ENCODE assay signal across 7 mouse cellular contexts in genomic region chr7:19094826-19095750, GRCm38 (mm10). TPM values are rescaled to one million over a fixed set of nuclear protein-coding genes. Genes with fewer than 3 reads are reported as not detected.
DNase-seq lines count a peak whose midpoint lies in the region; ATAC-seq and TF ChIP-seq lines count a peak whose summit lies in the region.

No protein-coding gene starts in this region.

- H3K36me3 ChIP-seq in C2C12 (ENCODE audit: control insufficient read depth, insufficient read depth): peaks cover 15% of the 10 kb centered on the region
- H3K36me3 ChIP-seq in ES-E14 (ENCODE audit: control insufficient read depth, insufficient read depth, low read length, poor library complexity, severe bottlenecking): no peaks in the 10 kb centered on the region
- H3K36me3 ChIP-seq in embryonic facial prominence, embryonic 13.5 days: peaks cover 23% of the 10 kb centered on the region
- 0 out of 2 replicates have a peak, but pooled peaks cover 3% of the 10 kb centered on the region for H3K36me3 ChIP-seq in limb, embryonic 11.5 days (ENCODE audit: control insufficient read depth, insufficient read depth, low read length)
- peaks cover 22% of the 10 kb centered on the region for H3K36me3 ChIP-seq in midbrain, embryonic 12.5 days

- H3K4me3 ChIP-seq in C2C12 (ENCODE audit: insufficient read depth, poor library complexity, severe bottlenecking): peak overlapping the region; percentile 29
- peak overlapping the region; percentile 72 to 74 for H3K4me3 ChIP-seq in ES-E14 (ENCODE audit: insufficient read depth in 1 of 2, low read depth in 1 of 2, low read length in 2 of 2, poor library complexity in 1 of 2, severe bottlenecking in 1 of 2)
- peak overlapping the region; percentile 85 for H3K4me3 ChIP-seq in embryonic facial prominence, embryonic 13.5 days
- H3K4me3 ChIP-seq in limb, embryonic 11.5 days (ENCODE audit: low read depth, low read length): peak overlapping the region; percentile 82
- peak overlapping the region; percentile 72 for H3K4me3 ChIP-seq in midbrain, embryonic 12.5 days

- peak overlapping the region; percentile 64 for H3K9ac ChIP-seq in ES-E14 (ENCODE audit: insufficient read depth, low read depth, low read length, poor library complexity, severe bottlenecking)
- peak overlapping the region; percentile 98 for H3K9ac ChIP-seq in embryonic facial prominence, embryonic 13.5 days
- peak overlapping the region; percentile 92 for H3K9ac ChIP-seq in limb, embryonic 11.5 days (ENCODE audit: low read length)
- peak overlapping the region; percentile 85 for H3K9ac ChIP-seq in midbrain, embryonic 12.5 days (replicated peaks)

- no peaks in the 10 kb centered on the region for H3K79me2 ChIP-seq in C2C12 (ENCODE audit: control insufficient read depth, insufficient read depth)

- H3ac ChIP-seq in C2C12 (ENCODE audit: control insufficient read depth, insufficient read length, low read depth): peak overlapping the region; percentile 80

- no peak for TF ChIP-seq CTCF in C2C12 (IDR thresholded peaks at IDR 0.05; ENCODE audit: control insufficient read depth, insufficient read depth, insufficient read length)

- DNase-seq in ES-E14 (ENCODE audit: low read depth, low spot score): no peak
- peak; percentile 68 to 71 for DNase-seq in heart, postnatal 14 days
- DNase-seq in limb, embryonic 11.5 days (ENCODE audit: low spot score): peak; percentile 71
- DNase-seq in urinary bladder, postnatal 14 days (ENCODE audit: low spot score): peak; percentile 55

- no peak for ATAC-seq in embryonic facial prominence, embryonic 13.5 days (ENCODE audit: insufficient number of reproducible peaks, insufficient read depth, low FRiP score, low TSS enrichment, low read depth)
- ATAC-seq in limb, embryonic 11.5 days (ENCODE audit: insufficient number of reproducible peaks, low FRiP score, low TSS enrichment, low read depth): no peak
- no peak for ATAC-seq in midbrain, embryonic 12.5 days (ENCODE audit: low FRiP score, low read depth)

- no peak overlapping the region for H3K27ac ChIP-seq in ES-E14 (ENCODE audit: insufficient read depth, low read depth, low read length, poor library complexity, severe bottlenecking)
- peak overlapping the region; percentile 99 for H3K27ac ChIP-seq in embryonic facial prominence, embryonic 13.5 days
- peak overlapping the region; percentile 97 for H3K27ac ChIP-seq in limb, embryonic 11.5 days (replicated peaks; ENCODE audit: low read depth, low read length)
- peak overlapping the region; percentile 91 for H3K27ac ChIP-seq in midbrain, embryonic 12.5 days (replicated peaks)

- no peaks in the 10 kb centered on the region for H3K9me3 ChIP-seq in ES-E14 (ENCODE audit: control insufficient read depth, insufficient read depth, low read depth, low read length)
- H3K9me3 ChIP-seq in embryonic facial prominence, embryonic 13.5 days: no peaks in the 10 kb centered on the region
- H3K9me3 ChIP-seq in limb, embryonic 11.5 days (ENCODE audit: control insufficient read depth, low read length): no peaks in the 10 kb centered on the region; the same call in 1 of the 2 replicates
- no peaks in the 10 kb centered on the region for H3K9me3 ChIP-seq in midbrain, embryonic 12.5 days

- peak overlapping the region; percentile 91 for H3K4me2 ChIP-seq in embryonic facial prominence, embryonic 13.5 days
- peak overlapping the region; percentile 96 for H3K4me2 ChIP-seq in limb, embryonic 11.5 days (ENCODE audit: low read depth, severe bottlenecking)
- peak overlapping the region; percentile 98 for H3K4me2 ChIP-seq in midbrain, embryonic 12.5 days (replicated peaks)

- intact Hi-C loops in heart, postnatal 14 days (cut with DNase I): loop anchor here (1.0 kb wide), 1 partner anchor 24 kb away; the partner anchor contains the start of gene Fbxo46

- WGBS in embryonic facial prominence, embryonic 13.5 days: under 1% methylated on average over 83 of the region's 87 CpGs
- WGBS in limb, embryonic 11.5 days: under 1% methylated on average over 77 of the region's 87 CpGs
- whole genome bisulfite sequencing in midbrain, embryonic 12.5 days: under 1% methylated on average over 66 of the region's 87 CpGs

- H3K79me3 ChIP-seq in C2C12 (ENCODE audit: low read depth): no peaks in the 10 kb centered on the region

- H3K4me1 ChIP-seq in ES-E14 (ENCODE audit: control insufficient read depth in 2 of 2, insufficient read depth in 2 of 2, low read length in 2 of 2, poor library complexity in 1 of 2): peaks cover 2 to 14% of the 10 kb centered on the region in 2 experiments; a peak in 2 of 4 replicates
- peaks cover 51% of the 10 kb centered on the region for H3K4me1 ChIP-seq in embryonic facial prominence, embryonic 13.5 days
- H3K4me1 ChIP-seq in limb, embryonic 11.5 days (ENCODE audit: control insufficient read depth, insufficient read depth, low read length): peaks cover 18% of the 10 kb centered on the region
- peaks cover 55% of the 10 kb centered on the region for H3K4me1 ChIP-seq in midbrain, embryonic 12.5 days

- in situ Hi-C loops in ES-E14 (cut with MboI; ENCODE audit: low sequenced_read_pairs in 2 of 2, unreplicated experiment in 2 of 2): no loop called here

- no peaks in the 10 kb centered on the region for H3K27me3 ChIP-seq in C2C12 (ENCODE audit: control insufficient read depth, insufficient read depth, insufficient read length)
- peaks cover 7% of the 10 kb centered on the region for H3K27me3 ChIP-seq in embryonic facial prominence, embryonic 13.5 days
- H3K27me3 ChIP-seq in limb, embryonic 11.5 days (ENCODE audit: control insufficient read depth, insufficient read depth, low read length): no peaks in the 10 kb centered on the region
- peaks cover 33% of the 10 kb centered on the region for H3K27me3 ChIP-seq in midbrain, embryonic 12.5 days

TF ChIP-seq in C2C12, 6 proteins besides CTCF, POLR2A, EP300 and RAD21:
- TF ChIP-seq MYOD1 (IDR thresholded peaks at IDR 0.05; ENCODE audit: control insufficient read depth, insufficient read length, low read depth): no peak
- TF ChIP-seq FOSL1 (IDR thresholded peaks at IDR 0.05; ENCODE audit: insufficient read depth, low read length, poor library complexity, severe bottlenecking): no peak
- TF ChIP-seq MAX (IDR thresholded peaks at IDR 0.05): no peak
- no peak for TF ChIP-seq USF1 (IDR thresholded peaks at IDR 0.05; ENCODE audit: low read depth)
- TF ChIP-seq CEBPB (IDR thresholded peaks at IDR 0.05; ENCODE audit: low read depth): no peak
- TF ChIP-seq MYOG (IDR thresholded peaks at IDR 0.05; ENCODE audit: control insufficient read depth, extremely low read depth, insufficient read length): no peak

TF ChIP-seq in ES-E14, 5 proteins besides CTCF, POLR2A, EP300 and RAD21:
- TF ChIP-seq ZNF384 (IDR thresholded peaks at IDR 0.05; ENCODE audit: low read depth, low read length): no peak
- TF ChIP-seq HCFC1 (IDR thresholded peaks at IDR 0.05; ENCODE audit: borderline replicate concordance, insufficient read depth, low read length): no peak
- TF ChIP-seq CHD2 (IDR thresholded peaks at IDR 0.05; ENCODE audit: low read depth, low read length): no peak
- no peak for TF ChIP-seq MAFK (IDR thresholded peaks at IDR 0.05; ENCODE audit: insufficient read depth, low read depth, low read length)
- TF ChIP-seq ZC3H11A (IDR thresholded peaks at IDR 0.05; ENCODE audit: borderline replicate concordance, low read depth, low read length): no peak

RNA-seq across cellular contexts. Expression of gene Six5, which starts 0.7 kb away (rescaled TPM):
- 1.6 TPM for polyA plus RNA-seq in C2C12 (2012; fragmentation: generic; extraction: Trizol)
- 2.9 and 3.0 TPM in 2 replicates for total RNA-seq in ES-E14 (2012; rRNA removed)
- polyA plus RNA-seq in embryonic facial prominence, embryonic 13.5 days (2015; fragmentation: Nextera tagmentation; extraction: Ambion mirVana): 14.7 and 15.3 TPM in 2 replicates
- total RNA-seq in heart, postnatal 14 days (2021): 1 to 10 TPM; 9.0 to 9.1 TPM
- 8.7 and 8.9 TPM in 2 replicates for polyA plus RNA-seq in limb, embryonic 11.5 days (2014; fragmentation: Nextera tagmentation; extraction: Ambion mirVana)
- polyA plus RNA-seq in midbrain, embryonic 12.5 days (2016; fragmentation: Nextera tagmentation; extraction: Ambion mirVana): 7.4 and 7.9 TPM in 2 replicates

RNA-seq across cellular contexts. Expression of gene Dmpk, which starts 11.4 kb away (rescaled TPM):
- polyA plus RNA-seq in C2C12 (2012; fragmentation: generic; extraction: Trizol): 120 TPM
- total RNA-seq in ES-E14 (2012; rRNA removed): 32.6 and 34.1 TPM in 2 replicates
- 13.1 and 16.8 TPM in 2 replicates for polyA plus RNA-seq in embryonic facial prominence, embryonic 13.5 days (2015; fragmentation: Nextera tagmentation; extraction: Ambion mirVana)
- 100 to 1,000 TPM; 473 to 516 TPM for total RNA-seq in heart, postnatal 14 days (2021)
- 8.6 and 9.2 TPM in 2 replicates for polyA plus RNA-seq in limb, embryonic 11.5 days (2014; fragmentation: Nextera tagmentation; extraction: Ambion mirVana)
- 11.2 and 11.7 TPM in 2 replicates for polyA plus RNA-seq in midbrain, embryonic 12.5 days (2016; fragmentation: Nextera tagmentation; extraction: Ambion mirVana)

RNA-seq across cellular contexts. Expression of gene Dmwd, which starts 19.1 kb away (rescaled TPM):
- 83.1 TPM for polyA plus RNA-seq in C2C12 (2012; fragmentation: generic; extraction: Trizol)
- 41.3 and 45.2 TPM in 2 replicates for total RNA-seq in ES-E14 (2012; rRNA removed)
- 16.4 and 17.6 TPM in 2 replicates for polyA plus RNA-seq in embryonic facial prominence, embryonic 13.5 days (2015; fragmentation: Nextera tagmentation; extraction: Ambion mirVana)
- 10 to 100 TPM; 42.1 to 45.1 TPM for total RNA-seq in heart, postnatal 14 days (2021)
- 18.8 and 25.6 TPM in 2 replicates for polyA plus RNA-seq in limb, embryonic 11.5 days (2014; fragmentation: Nextera tagmentation; extraction: Ambion mirVana)
- polyA plus RNA-seq in midbrain, embryonic 12.5 days (2016; fragmentation: Nextera tagmentation; extraction: Ambion mirVana): 20.8 and 21.0 TPM in 2 replicates

RNA-seq across cellular contexts. Expression of gene Gm4969, which starts 23.1 kb away (rescaled TPM):
- not detected for polyA plus RNA-seq in C2C12 (2012; fragmentation: generic; extraction: Trizol)
- 1.2 and 1.9 TPM in 2 replicates for total RNA-seq in ES-E14 (2012; rRNA removed)
- 3.5 and 4.4 TPM in 2 replicates for polyA plus RNA-seq in embryonic facial prominence, embryonic 13.5 days (2015; fragmentation: Nextera tagmentation; extraction: Ambion mirVana)
- total RNA-seq in heart, postnatal 14 days (2021): under 1 TPM in 1 of 2 experiments, not detected in 1; 0.12 TPM
- 1.8 and 2.0 TPM in 2 replicates for polyA plus RNA-seq in limb, embryonic 11.5 days (2014; fragmentation: Nextera tagmentation; extraction: Ambion mirVana)
- polyA plus RNA-seq in midbrain, embryonic 12.5 days (2016; fragmentation: Nextera tagmentation; extraction: Ambion mirVana): 1.1 and 1.3 TPM in 2 replicates

RNA-seq across cellular contexts. Expression of gene Fbxo46, which starts 24.6 kb away (rescaled TPM):
- polyA plus RNA-seq in C2C12 (2012; fragmentation: generic; extraction: Trizol): 7.4 TPM
- 19.5 and 27.1 TPM in 2 replicates for total RNA-seq in ES-E14 (2012; rRNA removed)
- 15.3 and 16.6 TPM in 2 replicates for polyA plus RNA-seq in embryonic facial prominence, embryonic 13.5 days (2015; fragmentation: Nextera tagmentation; extraction: Ambion mirVana)
- total RNA-seq in heart, postnatal 14 days (2021): 1 to 10 TPM; 5.7 to 6.6 TPM
- polyA plus RNA-seq in limb, embryonic 11.5 days (2014; fragmentation: Nextera tagmentation; extraction: Ambion mirVana): 9.3 and 9.8 TPM in 2 replicates
- polyA plus RNA-seq in midbrain, embryonic 12.5 days (2016; fragmentation: Nextera tagmentation; extraction: Ambion mirVana): 20.6 and 21.9 TPM in 2 replicates

Comparison
In these comparisons a context has a peak if more than half of its experiments do, and no peak if none do; other contexts are left out.
1. H3K4me3 ChIP-seq: peak in every context shown above with its lines; median percentile 85 in embryonic facial prominence, embryonic 13.5 days; 82 in limb, embryonic 11.5 days; 73 in ES-E14; 72 in midbrain, embryonic 12.5 days; 29 in C2C12.